Mouse (Mus musculus): Measurements from ENCODE around the gene 4930544G11Rik. TPM values are rescaled to one million over a fixed set of nuclear protein-coding genes. Genes with fewer than 3 reads are reported as not detected.

The 4930544G11Rik gene
- polyA plus RNA-seq, 1 experiment from 2014 or later: not detected

DNA sequence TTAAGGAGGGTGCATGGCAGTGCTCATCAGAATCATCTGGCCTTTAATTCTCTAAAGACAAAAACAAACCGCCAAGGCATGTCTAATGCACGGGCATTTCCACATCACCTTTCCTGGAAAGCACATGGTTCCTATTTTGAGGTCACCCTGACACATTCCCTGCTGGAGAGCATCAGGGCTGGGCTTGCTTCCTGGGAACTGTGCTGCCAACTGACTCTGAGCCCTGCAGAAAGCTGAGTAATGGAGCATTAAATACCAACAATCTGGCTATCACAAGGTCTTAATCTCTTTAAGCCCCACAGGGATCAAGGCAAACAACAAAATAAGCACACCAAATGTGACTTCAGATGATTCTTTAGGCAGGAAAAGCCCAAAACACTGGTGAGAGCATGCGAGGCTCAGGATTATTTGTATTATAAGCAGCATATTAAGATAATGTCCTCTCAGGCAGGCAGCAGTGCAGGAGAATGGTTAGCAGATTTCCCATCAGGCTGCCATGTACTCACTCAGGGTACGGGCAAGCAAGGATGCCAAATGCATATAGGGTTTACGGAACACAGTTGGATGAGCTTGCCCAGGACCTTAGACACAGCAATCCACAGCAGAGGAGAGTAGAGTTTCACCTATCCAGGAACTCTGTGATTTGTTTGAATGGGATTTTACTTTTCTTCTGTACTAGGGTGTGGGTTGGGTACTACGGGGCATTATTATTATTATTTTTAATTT is 17.1 kb downstream of the 4930544G11Rik start:
- Histone ChIP-seq H3K4me2 (no peak overlapping the region), H3K4me3 (replicated peaks) (no peak overlapping the region), H3K27ac (replicated peaks) (no peak overlapping the region), H3K27me3 (no peaks in the 10 kb centered on the region), H3K9ac (no peak overlapping the region), H3K4me1 (replicated peaks) (no peaks in the 10 kb centered on the region), H3K9me3 (replicated peaks) (no peaks in the 10 kb centered on the region), H3K36me3 (replicated peaks) (no peaks in the 10 kb centered on the region)
- WGBS (ENCODE audit: insufficient replicate concordance): 58% methylated on average over 6 of the region's 6 CpGs
- no peak for ATAC-seq (ENCODE audit: insufficient read depth)

DNA sequence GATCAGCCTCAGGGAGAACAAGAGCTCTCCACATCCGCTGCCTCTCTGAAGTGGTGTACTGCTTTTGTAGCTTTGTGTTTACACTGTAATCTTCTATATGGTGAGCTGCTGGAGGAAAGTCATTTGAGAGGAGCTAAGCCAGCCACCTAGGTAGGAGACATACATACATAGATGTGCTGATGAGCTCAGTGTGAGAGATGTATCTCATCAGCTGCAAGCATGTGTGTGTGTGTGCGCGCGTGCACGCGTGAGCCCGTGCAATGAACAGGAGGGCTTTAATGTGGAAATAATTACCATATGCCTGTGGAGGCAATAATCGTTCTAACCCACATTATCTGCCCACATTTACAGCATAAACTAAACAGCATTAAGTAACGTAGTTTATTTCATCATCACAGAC is 18.0 kb downstream of the 4930544G11Rik start:
- H3K36me3 ChIP-seq (replicated peaks): no peaks in the 10 kb centered on the region
- no peaks in the 10 kb centered on the region for H3K9me3 ChIP-seq (replicated peaks)
- H3K27me3 ChIP-seq: no peaks in the 10 kb centered on the region
- WGBS (ENCODE audit: insufficient replicate concordance): 74% methylated on average over 9 of the region's 9 CpGs
- no peak overlapping the region for H3K9ac ChIP-seq
- no peak overlapping the region for H3K4me2 ChIP-seq
- no peak overlapping the region for H3K27ac ChIP-seq (replicated peaks)
- H3K4me1 ChIP-seq (replicated peaks): no peaks in the 10 kb centered on the region
- no peak for ATAC-seq (ENCODE audit: insufficient read depth)
- no peak overlapping the region for H3K4me3 ChIP-seq (replicated peaks)

DNA sequence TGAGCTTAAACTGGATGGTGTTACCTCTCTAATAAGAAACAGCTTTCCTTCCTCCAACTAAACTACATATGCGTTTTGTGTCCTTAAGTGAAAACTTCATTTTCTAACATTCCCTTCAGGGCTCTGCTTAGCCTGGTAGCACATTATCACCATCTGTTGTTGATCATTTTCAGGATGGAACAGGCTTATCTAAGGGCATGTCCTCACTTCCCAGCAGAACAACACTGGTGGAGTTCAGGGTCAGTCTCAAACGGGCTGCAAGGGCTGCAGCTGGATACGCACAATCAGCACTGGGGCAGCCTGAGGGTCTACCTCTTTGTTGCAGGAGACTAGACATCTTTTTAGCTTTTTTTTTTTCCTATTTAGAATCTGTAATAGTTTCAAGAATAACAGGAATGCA is 39.7 kb downstream of the 4930544G11Rik start:
- no peaks in the 10 kb centered on the region for H3K9me3 ChIP-seq (replicated peaks)
- WGBS (ENCODE audit: insufficient replicate concordance): 76% methylated on average over 3 of the region's 3 CpGs
- ATAC-seq (ENCODE audit: insufficient read depth): no peak

DNA sequence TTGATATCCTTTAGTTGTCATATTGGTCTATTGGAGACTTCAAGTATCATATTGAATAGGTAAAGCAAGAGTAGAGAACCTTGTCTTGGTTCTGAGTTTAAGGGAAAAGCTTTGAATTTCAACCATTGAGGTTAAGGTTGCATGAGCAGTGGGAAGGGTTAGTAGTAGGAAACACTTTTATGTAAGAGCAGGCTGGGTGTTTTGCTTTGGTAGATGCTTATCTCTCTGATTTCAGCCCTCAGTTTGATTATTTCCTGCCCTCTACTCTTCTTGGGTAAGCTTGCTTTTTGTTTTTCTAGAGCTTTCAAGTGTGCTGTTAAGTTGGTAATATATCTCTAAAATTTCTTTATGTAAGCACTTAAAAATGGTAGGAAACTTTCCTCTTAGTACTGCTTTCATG is 45.9 kb downstream of the 4930544G11Rik start:
- H3K36me3 ChIP-seq (replicated peaks): no peaks in the 10 kb centered on the region
- H3K9me3 ChIP-seq (replicated peaks): no peaks in the 10 kb centered on the region
- H3K27ac ChIP-seq (replicated peaks): no peak overlapping the region
- ATAC-seq (ENCODE audit: insufficient read depth): no peak
- no peaks in the 10 kb centered on the region for H3K4me1 ChIP-seq (replicated peaks)
- no peak overlapping the region for H3K4me3 ChIP-seq (replicated peaks)
- H3K27me3 ChIP-seq: no peaks in the 10 kb centered on the region
- H3K9ac ChIP-seq: no peak overlapping the region
- H3K4me2 ChIP-seq: no peak overlapping the region

More for the DNA sequence above, 39.7 kb downstream of the 4930544G11Rik start:
- no peaks in the 10 kb centered on the region for H3K36me3 ChIP-seq (replicated peaks)
- H3K27me3 ChIP-seq: no peaks in the 10 kb centered on the region
- H3K27ac ChIP-seq (replicated peaks): no peak overlapping the region
- H3K4me3 ChIP-seq (replicated peaks): no peak overlapping the region
- no peaks in the 10 kb centered on the region for H3K4me1 ChIP-seq (replicated peaks)
- no peak overlapping the region for H3K4me2 ChIP-seq
- no peak overlapping the region for H3K9ac ChIP-seq

Other genes with a start within 250 kb of the 4930544G11Rik start
- gene Prdm5, start 173.6 kb upstream of the 4930544G11Rik start, polyA plus RNA-seq (2015; fragmentation: Nextera tagmentation; extraction: Ambion mirVana): 1.5 and 1.6 TPM in 2 replicates